Mouse (Mus musculus): Measurements from ENCODE around the gene Got2. TPM values are rescaled to one million over a fixed set of nuclear protein-coding genes. Genes with fewer than 3 reads are reported as not detected.
"Not testable (repeated sequence)": the region's sequence is repeated elsewhere in the genome, so short reads cannot be mapped to it uniquely, and the experiment has no call there.

Got2 gene
- polyA plus RNA-seq, 1 experiment from 2014 or later: 162 TPM

DNA sequence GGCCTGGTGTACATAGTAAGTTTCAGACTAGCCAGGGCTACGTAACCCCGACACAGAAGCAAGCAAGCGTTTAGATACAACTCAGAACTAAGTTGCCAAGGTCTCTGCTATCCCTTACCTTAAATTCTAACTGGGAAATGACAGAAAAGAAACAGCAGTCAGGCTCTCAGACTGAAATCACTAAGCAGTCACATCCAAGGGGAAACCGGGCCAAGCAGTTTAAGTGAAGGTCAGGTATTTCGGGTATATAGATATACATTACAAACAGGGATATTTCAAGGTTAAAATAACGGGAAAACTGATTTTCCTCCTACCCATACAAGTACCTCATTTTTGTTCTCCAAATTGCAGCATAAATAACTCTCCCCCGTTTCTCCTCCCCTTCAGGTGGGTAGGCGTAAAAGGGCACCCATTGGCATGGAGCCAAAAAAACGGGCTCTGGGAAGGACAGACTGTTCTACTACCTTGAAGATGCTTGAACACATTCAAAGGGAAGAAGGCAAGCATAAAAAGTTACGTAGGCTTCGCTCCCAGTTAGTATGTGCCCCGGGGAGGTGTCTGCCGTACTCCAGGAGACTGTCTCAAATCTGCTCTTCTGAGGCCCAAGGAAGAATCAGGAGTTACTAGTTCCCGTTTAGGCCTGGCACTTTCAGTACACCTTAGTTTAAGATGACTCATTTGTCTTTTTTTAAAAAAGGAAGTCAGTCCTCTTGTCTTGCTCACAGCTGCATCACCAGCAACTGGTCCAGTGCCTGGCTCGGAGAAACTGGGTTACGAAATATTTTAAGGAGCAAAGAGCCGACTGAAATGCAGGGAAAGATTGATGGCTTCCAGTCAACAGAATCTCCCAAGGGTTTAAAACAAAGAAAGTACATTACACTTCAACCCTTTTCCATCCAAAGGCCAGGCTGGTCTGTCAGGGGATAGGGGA lies 1.4 kb downstream of the Got2 start:
- H3K27ac ChIP-seq: no peak overlapping the region
- peak overlapping the region; percentile 97 for H3K4me3 ChIP-seq (replicated peaks)
- peaks cover 8% of the 10 kb centered on the region for H3K4me1 ChIP-seq
- H3K9me3 ChIP-seq: no peaks in the 10 kb centered on the region
- H3K4me2 ChIP-seq: peak overlapping the region; percentile 86
- peak overlapping the region; percentile 73 for H3K9ac ChIP-seq
- WGBS: 57% methylated on average over 17 of the region's 17 CpGs
- no peaks in the 10 kb centered on the region for H3K27me3 ChIP-seq (replicated peaks)
- H3K36me3 ChIP-seq: no peaks in the 10 kb centered on the region
- no peak for ATAC-seq (ENCODE audit: insufficient read depth, low FRiP score, low read depth)

DNA sequence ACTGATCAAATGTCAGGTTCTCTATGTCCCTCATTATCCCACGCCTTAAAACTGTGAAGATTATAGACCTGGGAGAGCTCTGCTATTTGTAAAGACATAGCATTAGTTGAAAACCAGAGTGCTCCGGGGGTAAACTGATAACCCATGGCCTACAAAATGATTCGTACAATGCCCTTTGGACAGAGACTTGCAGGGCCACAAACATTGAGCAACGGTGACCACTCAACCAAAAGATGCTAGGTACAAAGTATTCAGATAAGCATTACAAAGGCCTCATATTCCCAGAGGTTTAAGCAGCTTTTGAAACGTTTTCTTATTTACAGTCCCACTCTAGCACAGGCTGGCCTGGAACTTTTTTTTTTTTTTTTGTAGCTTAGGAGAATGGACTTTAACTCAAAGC lies 2.4 kb downstream of the Got2 start:
- Histone ChIP-seq H3K27me3 (replicated peaks) (no peaks in the 10 kb centered on the region), H3K9me3 (no peaks in the 10 kb centered on the region), H3K9ac (no peak overlapping the region), H3K4me3 (replicated peaks) (no peak overlapping the region), H3K36me3 (no peaks in the 10 kb centered on the region), H3K4me2 (no peak overlapping the region), H3K4me1 (peaks cover 8% of the 10 kb centered on the region), H3K27ac (no peak overlapping the region)
- 54% methylated on average over 5 of the region's 5 CpGs for WGBS
- ATAC-seq (ENCODE audit: insufficient read depth, low FRiP score, low read depth): no peak

GRCm38 (mm10) chr8:95885271-95885841 lies 3.0 kb downstream of the Got2 start:
- ATAC-seq (ENCODE audit: insufficient read depth, low FRiP score, low read depth): no peak
- 63% methylated on average over 5 of the region's 5 CpGs for WGBS

GRCm38 (mm10) chr8:95884491-95884890 lies 3.9 kb downstream of the Got2 start:
- whole genome bisulfite sequencing: 73% methylated on average over 12 of the region's 12 CpGs
- H3K9me3 ChIP-seq: no peaks in the 10 kb centered on the region
- no peak overlapping the region for H3K27ac ChIP-seq
- no peaks in the 10 kb centered on the region for H3K27me3 ChIP-seq (replicated peaks)
- H3K9ac ChIP-seq: no peak overlapping the region
- H3K4me2 ChIP-seq: no peak overlapping the region
- peaks cover 8% of the 10 kb centered on the region for H3K4me1 ChIP-seq
- no peak overlapping the region for H3K4me3 ChIP-seq (replicated peaks)
- no peaks in the 10 kb centered on the region for H3K36me3 ChIP-seq
- ATAC-seq (ENCODE audit: insufficient read depth, low FRiP score, low read depth): no peak

More at GRCm38 (mm10) chr8:95885271-95885841, 3.0 kb downstream of the Got2 start:
- H3K4me2 ChIP-seq: no peak overlapping the region
- no peaks in the 10 kb centered on the region for H3K36me3 ChIP-seq
- peaks cover 8% of the 10 kb centered on the region for H3K4me1 ChIP-seq
- H3K9ac ChIP-seq: no peak overlapping the region
- H3K4me3 ChIP-seq (replicated peaks): no peak overlapping the region
- no peaks in the 10 kb centered on the region for H3K27me3 ChIP-seq (replicated peaks)
- no peak overlapping the region for H3K27ac ChIP-seq
- H3K9me3 ChIP-seq: no peaks in the 10 kb centered on the region

- H3K9ac ChIP-seq: no peak overlapping the region
- no peaks in the 10 kb centered on the region for H3K9me3 ChIP-seq
- no peak for ATAC-seq (ENCODE audit: insufficient read depth, low FRiP score, low read depth)
- peaks cover 3% of the 10 kb centered on the region; the same call in 1 of the 2 replicates for H3K36me3 ChIP-seq
- no peak overlapping the region for H3K27ac ChIP-seq
- no peak overlapping the region for H3K4me2 ChIP-seq
- H3K27me3 ChIP-seq (replicated peaks): no peaks in the 10 kb centered on the region
- H3K4me3 ChIP-seq (replicated peaks): no peak overlapping the region
- 86% methylated on average over 9 of the region's 9 CpGs for WGBS
- H3K4me1 ChIP-seq: peaks cover 4% of the 10 kb centered on the region
These were observed 6.2 kb downstream of the Got2 start for GRCm38 (mm10) chr8:95882191-95882590.

GRCm38 (mm10) chr8:95881576-95881975 lies 6.8 kb downstream of the Got2 start:
- no peaks in the 10 kb centered on the region for H3K9me3 ChIP-seq
- no peak overlapping the region for H3K9ac ChIP-seq
- H3K4me3 ChIP-seq (replicated peaks): no peak overlapping the region
- no peak overlapping the region for H3K4me2 ChIP-seq
- H3K27ac ChIP-seq: no peak overlapping the region
- peaks cover 10% of the 10 kb centered on the region for H3K36me3 ChIP-seq
- no peaks in the 10 kb centered on the region for H3K27me3 ChIP-seq (replicated peaks)
- WGBS: 82% methylated on average over 3 of the region's 3 CpGs
- ATAC-seq (ENCODE audit: insufficient read depth, low FRiP score, low read depth): no peak
- no peaks in the 10 kb centered on the region for H3K4me1 ChIP-seq

DNA sequence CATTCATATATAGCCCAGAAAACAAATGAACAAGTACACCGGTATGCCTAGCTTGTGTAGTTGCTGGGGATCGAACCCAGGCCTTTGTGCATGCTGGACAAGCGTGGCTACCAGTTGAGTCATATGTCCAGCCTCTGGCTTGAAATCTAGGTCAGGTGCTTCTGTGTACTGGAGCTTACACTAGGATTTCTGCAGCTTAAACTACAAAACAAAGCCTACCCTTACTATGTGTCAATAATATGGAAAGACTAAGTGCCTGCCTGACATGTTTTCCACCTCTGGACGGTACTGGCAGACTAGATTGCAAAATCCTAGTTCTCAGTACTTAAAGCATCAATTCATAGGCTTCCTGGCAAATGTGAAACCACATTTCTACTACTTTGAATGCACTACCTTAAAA lies 8.5 kb downstream of the Got2 start:
- Histone ChIP-seq H3K27me3 (replicated peaks) (no peaks in the 10 kb centered on the region), H3K36me3 (peaks cover 14% of the 10 kb centered on the region), H3K9ac (no peak overlapping the region), H3K9me3 (no peaks in the 10 kb centered on the region), H3K4me1 (no peaks in the 10 kb centered on the region), H3K27ac (no peak overlapping the region), H3K4me3 (replicated peaks) (no peak overlapping the region), H3K4me2 (no peak overlapping the region)
- 90% methylated on average over 4 of the region's 4 CpGs for WGBS
- ATAC-seq (ENCODE audit: insufficient read depth, low FRiP score, low read depth): no peak

DNA sequence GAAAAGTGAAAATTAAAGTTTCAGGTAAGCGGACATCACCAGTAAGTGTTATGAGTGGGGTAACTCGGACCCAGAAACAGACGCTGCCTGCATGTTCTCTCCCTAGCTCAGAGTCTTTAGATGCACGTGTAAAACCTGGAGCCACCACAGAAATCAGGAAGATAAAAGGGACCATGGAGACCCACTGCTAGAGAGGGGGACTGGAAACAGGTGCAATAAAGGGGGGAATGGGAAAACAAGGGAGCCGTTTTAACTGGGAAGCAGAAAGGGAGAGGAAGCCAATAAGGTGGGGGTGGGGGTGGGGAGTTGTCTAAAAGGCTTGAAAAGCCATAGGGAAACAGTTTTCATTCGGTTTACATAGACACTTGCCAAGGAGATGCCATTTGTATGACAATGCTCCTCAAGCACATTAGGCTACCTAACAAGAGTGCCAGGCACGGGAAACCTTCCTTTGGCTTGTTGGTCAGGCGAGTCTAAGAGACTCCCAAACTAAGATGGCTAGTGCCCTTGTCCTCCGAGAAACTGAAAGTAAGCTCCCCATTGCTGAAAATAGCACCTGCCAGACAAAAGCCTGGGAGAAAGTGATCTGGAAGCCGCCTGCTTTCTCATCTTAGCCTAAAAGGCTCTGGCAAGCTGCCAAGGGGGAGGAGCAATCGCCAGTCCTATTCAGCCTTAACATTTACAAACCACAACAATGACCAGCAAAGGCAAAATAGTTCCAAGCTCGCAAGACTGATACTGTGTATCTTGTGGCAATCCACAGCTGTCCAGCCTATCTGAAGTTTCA lies 10.0 kb downstream of the Got2 start:
- Histone ChIP-seq H3K4me3 (replicated peaks) (no peak overlapping the region), H3K4me1 (no peaks in the 10 kb centered on the region), H3K4me2 (peak overlapping the region; percentile 6), H3K9ac (no peak overlapping the region), H3K27me3 (replicated peaks) (no peaks in the 10 kb centered on the region), H3K36me3 (peaks cover 20% of the 10 kb centered on the region), H3K9me3 (no peaks in the 10 kb centered on the region), H3K27ac (no peak overlapping the region)
- WGBS: 54% methylated on average over 12 of the region's 12 CpGs
- peak; percentile 35; the same call in 1 of the 2 replicates for ATAC-seq (ENCODE audit: insufficient read depth, low FRiP score, low read depth)

GRCm38 (mm10) chr8:95875270-95875669 lies 13.1 kb downstream of the Got2 start:
- no peaks in the 10 kb centered on the region for H3K27me3 ChIP-seq (replicated peaks)
- no peaks in the 10 kb centered on the region for H3K4me1 ChIP-seq
- no peak overlapping the region for H3K9ac ChIP-seq
- H3K4me2 ChIP-seq: no peak overlapping the region
- 89% methylated on average over 7 of the region's 7 CpGs for WGBS
- no peak overlapping the region for H3K4me3 ChIP-seq (replicated peaks)
- ATAC-seq (ENCODE audit: insufficient read depth, low FRiP score, low read depth): no peak
- H3K9me3 ChIP-seq: no peaks in the 10 kb centered on the region
- no peak overlapping the region for H3K27ac ChIP-seq
- peaks cover 32% of the 10 kb centered on the region for H3K36me3 ChIP-seq

DNA sequence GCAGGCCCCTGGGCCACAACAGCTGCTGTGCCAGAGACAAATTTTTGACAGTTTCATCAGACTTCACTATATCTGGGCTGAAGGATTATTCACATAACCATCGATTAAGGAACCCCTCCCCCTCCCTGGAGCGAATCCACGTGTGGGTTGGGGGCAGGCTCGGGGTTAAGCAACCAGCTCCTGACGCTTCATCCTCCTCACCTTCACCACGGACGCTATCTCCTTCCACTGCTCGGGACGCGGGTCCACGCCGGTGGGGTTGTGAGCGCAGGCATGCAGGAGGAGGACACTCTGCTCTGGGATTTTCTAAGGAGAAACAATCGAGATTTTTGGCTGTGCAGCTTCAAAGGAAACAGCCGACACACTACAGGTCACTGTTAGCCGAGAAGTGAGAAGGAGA lies 16.7 kb downstream of the Got2 start:
- WGBS: 92% methylated on average over 16 of the region's 16 CpGs
- Histone ChIP-seq H3K9me3 (no peaks in the 10 kb centered on the region), H3K27ac (no peak overlapping the region), H3K4me1 (no peaks in the 10 kb centered on the region), H3K4me2 (no peak overlapping the region), H3K9ac (no peak overlapping the region), H3K27me3 (replicated peaks) (no peaks in the 10 kb centered on the region), H3K36me3 (peaks cover 47% of the 10 kb centered on the region), H3K4me3 (replicated peaks) (no peak overlapping the region)
- ATAC-seq (ENCODE audit: insufficient read depth, low FRiP score, low read depth): no peak

- H3K9me3 ChIP-seq; H3K27ac ChIP-seq; H3K9ac ChIP-seq; H3K4me3 ChIP-seq (replicated peaks); ATAC-seq (ENCODE audit: insufficient read depth, low FRiP score, low read depth); H3K27me3 ChIP-seq (replicated peaks); H3K4me1 ChIP-seq; H3K4me2 ChIP-seq: not testable (repeated sequence)
- WGBS: 94% methylated on average over 18 of the region's 18 CpGs
- H3K36me3 ChIP-seq: peaks cover 23% of the 10 kb centered on the region
These were observed 23.5 kb downstream of the Got2 start for GRCm38 (mm10) chr8:95864851-95865250.

All from stomach, embryonic 15.5 days (tissue).